Mouse (Mus musculus) left cerebral cortex, postnatal 36 days (tissue): ENCODE data around the gene Mcpt1. TPM values are rescaled to one million over a fixed set of nuclear protein-coding genes. Genes with fewer than 3 reads are reported as not detected.
"Not testable (repeated sequence)": the region's sequence is repeated elsewhere in the genome, so short reads cannot be mapped to it uniquely, and the experiment has no call there.

Source experiments
- DNase-seq, 2 experiments: peaks; one replicate each; pipeline ENCODE4 v3.0.0; 2021 to 2022; ENCODE audit warnings: low spot score in 2 of 2, mixed read lengths in 1 of 2
- intact Hi-C: fragments of 180-260 bp; cut with DNase I; formaldehyde crosslinking; loops from one replicate; pipeline ENCODE4 v1.15.1; 2025
- total RNA-seq, 2 experiments: library from RNA; stranded (reverse); gene quantifications; 2 replicates each; pipeline ENCODE4 v1.2.3; 2021

Gene Mcpt1
- total RNA-seq = not detected

DNA sequence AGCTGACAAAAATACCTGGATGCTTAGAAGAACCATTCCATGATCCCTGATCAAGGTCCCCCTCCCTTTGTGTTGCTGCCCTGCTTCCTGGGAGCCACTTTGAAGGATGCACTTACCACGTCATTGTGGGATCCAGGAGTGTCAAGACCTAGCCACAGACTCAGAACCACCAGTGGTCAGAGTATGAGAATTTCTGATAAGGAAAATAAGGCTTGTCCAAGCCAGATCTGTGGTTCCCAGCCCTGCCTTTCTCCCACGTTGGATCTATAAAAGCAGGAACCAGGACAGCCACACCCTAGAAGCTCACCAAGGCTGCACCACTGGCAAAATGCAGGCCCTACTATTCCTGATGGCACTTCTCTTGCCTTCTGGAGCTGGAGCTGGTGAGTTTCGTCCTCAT, at the start of gene Mcpt1:
Mcpt1 (plus strand) TSS at position 301 of the 400 bp plus-strand sequence.
- DNase-seq, intact Hi-C loops: not testable (repeated sequence)

DNA sequence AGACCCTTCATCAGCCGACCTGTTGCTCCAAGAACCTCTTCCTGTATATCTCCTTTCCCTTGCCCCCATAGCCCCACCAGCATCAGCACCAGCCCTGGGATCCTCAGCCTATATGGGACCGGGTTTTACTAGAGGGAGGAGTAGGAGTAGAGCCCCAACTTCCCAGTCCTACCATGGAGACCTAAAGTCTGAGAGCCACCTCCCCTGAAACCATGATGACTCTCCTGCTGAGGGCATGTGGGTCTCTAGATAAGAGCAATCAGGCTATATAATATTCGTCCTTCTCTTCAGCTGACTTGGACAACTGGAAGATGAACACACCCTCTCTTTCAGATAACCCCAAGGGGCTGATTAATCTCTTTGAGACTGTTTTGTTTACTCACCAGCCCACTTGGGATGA, 30.3 kb upstream of the Mcpt1 start:
- intact Hi-C loops, DNase-seq: not testable (repeated sequence)

DNA sequence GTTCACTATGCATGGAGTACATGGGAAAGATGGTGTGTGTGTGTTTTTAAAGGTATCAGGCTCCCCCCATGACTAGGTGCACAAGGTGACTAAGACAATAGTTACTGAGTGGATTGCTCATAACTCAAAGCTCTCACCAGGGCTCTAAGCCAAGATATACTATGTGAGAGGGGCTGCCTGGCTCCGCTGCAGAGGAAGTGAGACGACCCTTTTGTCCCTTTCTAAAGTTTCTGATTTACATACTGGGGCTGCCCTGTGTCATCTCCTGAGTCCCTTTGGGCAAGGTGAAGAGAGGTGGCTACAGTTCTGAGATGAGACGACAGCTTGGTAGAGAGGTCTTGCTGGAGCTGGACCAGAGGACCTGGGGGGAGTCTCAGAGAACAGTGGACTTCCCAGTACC, 4.6 kb upstream of the Mcpt1 start:
- intact Hi-C loops = no loop called here
- DNase-seq = no peak

GRCm38 (mm10) chr14:56013924-56014323, 3.8 kb upstream of the Mcpt1 start:
- no peak for DNase-seq
- intact Hi-C loops = no loop called here

GRCm38 (mm10) chr14:56019446-56019845, 1.7 kb downstream of the Mcpt1 start:
- DNase-seq = peak in 1 of 2 experiments; percentile 19
- intact Hi-C loops = no loop called here

- intact Hi-C loops = not testable (repeated sequence)
These were observed 3.5 kb downstream of the Mcpt1 start for GRCm38 (mm10) chr14:56021305-56021704.

DNA sequence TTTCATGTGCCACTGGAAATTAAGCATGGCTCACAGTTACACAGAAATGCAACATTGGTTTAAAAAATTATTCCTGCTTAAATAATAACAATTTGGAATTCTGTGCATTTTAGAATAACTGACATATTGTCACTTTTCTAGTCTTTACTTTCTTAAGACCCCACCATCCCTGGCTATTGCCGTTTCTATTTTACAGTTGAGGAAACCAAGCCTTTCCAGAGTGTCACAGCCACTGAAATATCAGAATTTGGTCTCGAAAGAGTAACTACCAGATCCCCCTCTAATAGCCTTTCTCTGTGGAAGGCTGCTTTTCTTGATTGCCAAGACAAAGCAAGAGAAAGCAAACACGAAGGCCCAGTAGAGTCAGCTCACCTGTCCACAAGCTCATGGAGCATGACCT, 12.6 kb downstream of the Mcpt1 start, which contains the start of gene Mcpt9:
Mcpt9 (minus strand) TSS at position 101 of the 400 bp plus-strand sequence.
- not testable (repeated sequence) for DNase-seq

More at GRCm38 (mm10) chr14:56021305-56021704, 3.5 kb downstream of the Mcpt1 start:
- not testable (repeated sequence) for DNase-seq

DNA sequence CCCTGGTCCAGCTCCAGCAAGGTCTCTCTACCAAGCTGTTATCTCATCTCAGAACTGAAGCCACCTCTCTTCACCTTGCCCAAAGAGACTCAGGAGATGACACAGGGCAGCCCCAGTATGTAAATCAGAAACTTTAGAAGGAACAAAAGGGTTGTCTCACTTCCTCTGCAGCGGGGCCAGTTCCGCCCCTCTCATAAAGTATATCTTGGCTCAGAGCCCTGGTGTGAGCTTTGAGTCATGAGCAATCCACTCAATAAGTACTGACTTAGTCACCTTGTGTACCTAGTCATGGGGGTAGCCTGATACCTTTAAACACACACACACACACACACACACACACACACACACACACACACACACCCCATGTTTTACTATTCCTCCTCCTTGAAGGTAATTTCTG, 16.7 kb downstream of the Mcpt1 start:
- no peak for DNase-seq
- intact Hi-C loops = no loop called here

More for the DNA sequence above, 12.6 kb downstream of the Mcpt1 start, which contains the start of gene Mcpt9:
- intact Hi-C loops = not testable (repeated sequence)

GRCm38 (mm10) chr14:56041792-56042191, 24.0 kb downstream of the Mcpt1 start, which contains the start of gene Mcpt2:
Gene Mcpt2 (plus strand): TSS chr14:56042041.
- DNase-seq, intact Hi-C loops: not testable (repeated sequence)

- intact Hi-C loops = no loop called here
- DNase-seq = no peak
These were observed 37.6 kb downstream of the Mcpt1 start for GRCm38 (mm10) chr14:56055408-56055807.

GRCm38 (mm10) chr14:56057722-56058121, 40.0 kb downstream of the Mcpt1 start:
- DNase-seq = no peak
- intact Hi-C loops = no loop called here

DNA sequence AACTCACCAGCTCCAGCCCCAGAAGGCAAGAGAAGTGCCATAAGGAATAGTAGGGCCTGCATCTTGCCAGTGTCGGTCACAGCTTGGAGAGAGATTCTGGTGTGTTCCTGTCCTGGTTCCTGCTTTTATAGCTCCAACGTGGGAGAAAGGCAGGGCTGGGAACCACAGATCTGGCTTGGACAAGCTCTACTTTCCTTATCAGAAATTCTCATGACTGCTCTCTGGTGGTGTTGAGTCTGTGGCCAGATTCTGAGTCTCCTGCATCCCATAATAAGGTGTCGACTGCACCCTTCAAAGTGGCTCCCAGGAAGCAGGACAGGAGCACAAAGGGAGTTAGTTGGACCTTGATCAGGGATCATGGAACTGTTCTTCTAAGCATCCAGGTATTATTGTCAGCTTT, 44.4 kb downstream of the Mcpt1 start, which contains the start of gene Mcpt4:
Mcpt4 (minus strand) TSS at position 101 of the 400 bp plus-strand sequence.
- intact Hi-C loops, DNase-seq: not testable (repeated sequence)

Other genes with a start within 250 kb of the Mcpt1 start
- gene Adcy4, start 233.9 kb upstream of the Mcpt1 start, total RNA-seq = 1 to 10 TPM; 3.8 to 8.0 TPM
- gene Ripk3, start 229.1 kb upstream of the Mcpt1 start, total RNA-seq = under 1 TPM in 1 of 2 experiments, not detected in 1; 0.89 TPM
- 1 to 10 TPM; 1.8 TPM for gene Nfatc4, start 194.8 kb upstream of the Mcpt1 start, total RNA-seq
- gene Nynrin, start 164.0 kb upstream of the Mcpt1 start, total RNA-seq = 1 to 10 TPM; 7.9 to 9.5 TPM
- gene Cbln3, start 133.6 kb upstream of the Mcpt1 start, total RNA-seq = under 1 TPM; 0.29 to 0.49 TPM
- 10 to 100 TPM; 11.4 to 12.7 TPM for gene Khnyn, start 133.0 kb upstream of the Mcpt1 start, total RNA-seq
- 100 to 1,000 TPM in 1 of 2 experiments, 10 to 100 TPM in 1; 89.7 to 104 TPM for gene Sdr39u1, start 117.7 kb upstream of the Mcpt1 start, total RNA-seq
- not detected for gene Cma1, start 73.3 kb upstream of the Mcpt1 start, total RNA-seq
- not detected for gene Cma2, start 67.0 kb upstream of the Mcpt1 start, total RNA-seq
- gene Mcpt9, start 12.5 kb downstream of the Mcpt1 start, total RNA-seq = not detected
- not detected for gene Mcpt2, start 24.1 kb downstream of the Mcpt1 start, total RNA-seq
- not detected for gene Mcpt4, start 44.3 kb downstream of the Mcpt1 start, total RNA-seq
- not detected for gene Mcpt8, start 67.3 kb downstream of the Mcpt1 start, total RNA-seq
- not detected for gene Ctsg, start 84.6 kb downstream of the Mcpt1 start, total RNA-seq
- not detected for gene Gzme, start 102.7 kb downstream of the Mcpt1 start, total RNA-seq
- gene Gzmd, start 114.6 kb downstream of the Mcpt1 start, total RNA-seq = not detected
- not detected for gene Gzmg, start 141.6 kb downstream of the Mcpt1 start, total RNA-seq
- not detected for gene Gzmn, start 156.6 kb downstream of the Mcpt1 start, total RNA-seq
- gene Gzmf, start 193.4 kb downstream of the Mcpt1 start, total RNA-seq = not detected
- not detected for gene Gzmc, start 216.7 kb downstream of the Mcpt1 start, total RNA-seq
- not detected for gene Gzmb, start 244.3 kb downstream of the Mcpt1 start, total RNA-seq